Mouse (Mus musculus) Muller cell, postnatal 12 days (primary cell): Measurements from ENCODE around the gene Fdx1.

Source experiments
- DNase-seq: peaks from one replicate; pipeline ENCODE4 v3.0.0-alpha.2; 2015; ENCODE audit errors: inconsistent ontology term

Gene Fdx1

GRCm38 (mm10) chr9:51906938-51907337 lies 56.4 kb downstream of the Fdx1 start:
- DNase-seq = no peak
